Mouse (Mus musculus) hindbrain, embryonic 16.5 days (tissue): Measurements from ENCODE around the gene Supt4a. TPM values are rescaled to one million over a fixed set of nuclear protein-coding genes. Genes with fewer than 3 reads are reported as not detected.

ENCODE experiments used
- ATAC-seq: fragments of 200-750 bp; cut with Nextera tagmentation; 2 replicates; pipeline ENCODE4 v1.8.0; 2017; ENCODE audit warnings: moderate TSS enrichment, moderate library complexity
- H3K27ac ChIP-seq: fragments of 300-500 bp; sonication (generic); 2 replicates; pipeline ENCODE4 v1.5.1; 2014; ENCODE audit warnings: low read depth, mild to moderate bottlenecking, control low read depth, low read length, moderate library complexity
- H3K27me3 ChIP-seq: fragments of 300-500 bp; sonication (generic); replicated peaks from 2 replicates; pipeline ENCODE4 v1.6.1; 2014; ENCODE audit warnings: low read length; ENCODE audit not compliant: control insufficient read depth, insufficient read depth
- H3K36me3 ChIP-seq: fragments of 300-500 bp; sonication (generic); 2 replicates; pipeline ENCODE4 v1.6.1; 2014; ENCODE audit warnings: mild to moderate bottlenecking, low read length, moderate library complexity, mixed read lengths; ENCODE audit not compliant: control insufficient read depth, insufficient read depth
- H3K4me1 ChIP-seq: fragments of 300-500 bp; sonication (generic); 2 replicates; pipeline ENCODE4 v1.6.1; 2014; ENCODE audit warnings: low read depth, low read length; ENCODE audit not compliant: control insufficient read depth, insufficient read depth
- H3K4me2 ChIP-seq: fragments of 300-500 bp; sonication (generic); 2 replicates; pipeline ENCODE4 v1.6.1; 2014; ENCODE audit warnings: mild to moderate bottlenecking, low read length, control low read depth, moderate library complexity
- H3K4me3 ChIP-seq: fragments of 300-500 bp; sonication (generic); 2 replicates; pipeline ENCODE4 v1.5.1; 2014; ENCODE audit warnings: mild to moderate bottlenecking, low read length, control low read depth, moderate library complexity
- H3K9ac ChIP-seq: fragments of 300-500 bp; sonication (generic); 2 replicates; pipeline ENCODE4 v1.6.1; 2014; ENCODE audit warnings: low read depth, mild to moderate bottlenecking, control low read depth, low read length, moderate library complexity
- H3K9me3 ChIP-seq: fragments of 300-500 bp; sonication (generic); 2 replicates; pipeline ENCODE4 v1.6.1; 2014; ENCODE audit warnings: mild to moderate bottlenecking, low read length, moderate library complexity; ENCODE audit not compliant: control insufficient read depth
- WGBS: fragments of 180-500 bp; shearing (Covaris S2); extraction: QIAGEN DNeasy Blood & Tissue Kit; methylation state at CpG from one replicate; pipeline ENCODE4 v1.1.7; 2014; 5-methylcytosine and 5-hydroxymethylcytosine counted together
- polyA plus RNA-seq: library from polyadenylated mRNA; unstranded; fragments of >200 nt; fragmentation: Nextera tagmentation; extraction: Ambion mirVana; gene quantifications from 2 replicates; pipeline ENCODE4 v1.2.1, GENCODE M21; 2015

The Supt4a gene
- polyA plus RNA-seq, 1 experiment from 2014 or later = 121 TPM

GRCm38 (mm10) chr11:87730652-87731310 is 6.6 kb upstream of the Supt4a start:
- ATAC-seq = no peak
- WGBS = 75% methylated on average over 10 of the region's 10 CpGs

DNA sequence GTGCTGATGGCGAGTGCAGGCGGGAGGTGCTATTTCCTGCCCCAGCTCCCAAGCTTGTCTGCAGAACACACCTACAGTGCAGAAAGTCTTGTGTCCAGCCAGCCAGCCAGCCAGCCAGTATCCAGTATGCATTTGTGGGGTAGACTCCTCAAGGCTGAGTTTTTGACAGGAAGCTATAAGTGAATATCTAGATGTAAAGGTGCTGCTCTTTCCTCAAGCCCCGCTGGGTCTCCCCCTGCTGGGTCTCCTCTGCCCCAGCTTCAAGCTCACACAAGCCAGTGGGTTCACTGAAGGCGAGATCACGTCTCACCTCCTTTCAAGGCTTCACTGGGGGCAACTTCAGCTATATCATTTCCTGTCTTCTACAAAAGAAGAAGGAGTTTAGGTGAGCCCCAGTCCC is 3.0 kb upstream of the Supt4a start:
- Histone ChIP-seq H3K36me3 (no peaks in the 10 kb centered on the region), H3K4me2 (peak overlapping the region; percentile 47), H3K9me3 (no peaks in the 10 kb centered on the region), H3K9ac (peak overlapping the region; percentile 41; the same call in 1 of the 2 replicates), H3K4me1 (peaks cover 16% of the 10 kb centered on the region), H3K4me3 (peak overlapping the region; percentile 12; the same call in 1 of the 2 replicates), H3K27me3 (peaks cover 3% of the 10 kb centered on the region; the same call in 1 of the 2 replicates), H3K27ac (no peak overlapping the region)
- 54% methylated on average over 5 of the region's 5 CpGs for WGBS
- ATAC-seq = no peak

More at GRCm38 (mm10) chr11:87730652-87731310, 6.6 kb upstream of the Supt4a start:
- Histone ChIP-seq H3K4me2 (no peak overlapping the region), H3K4me3 (no peak overlapping the region), H3K36me3 (no peaks in the 10 kb centered on the region), H3K4me1 (0 out of 2 replicates have a peak, but pooled peaks cover 2% of the 10 kb centered on the region), H3K27ac (no peak overlapping the region), H3K27me3 (peaks cover 3% of the 10 kb centered on the region; the same call in 1 of the 2 replicates), H3K9me3 (no peaks in the 10 kb centered on the region), H3K9ac (no peak overlapping the region)

GRCm38 (mm10) chr11:87735691-87736090 is 1.7 kb upstream of the Supt4a start:
- Histone ChIP-seq H3K9ac (no peak overlapping the region), H3K4me2 (no peak overlapping the region), H3K36me3 (peaks cover 2% of the 10 kb centered on the region; the same call in 1 of the 2 replicates), H3K27me3 (peaks cover 3% of the 10 kb centered on the region; the same call in 1 of the 2 replicates), H3K27ac (no peak overlapping the region), H3K4me1 (peaks cover 16% of the 10 kb centered on the region), H3K9me3 (no peaks in the 10 kb centered on the region), H3K4me3 (no peak overlapping the region)
- WGBS = 92% methylated on average over 6 of the region's 6 CpGs
- ATAC-seq = no peak

- H3K9me3 ChIP-seq = no peaks in the 10 kb centered on the region
- H3K36me3 ChIP-seq = peaks cover 2% of the 10 kb centered on the region; the same call in 1 of the 2 replicates
- H3K27ac ChIP-seq = peak overlapping the region; percentile 81
- H3K9ac ChIP-seq = peak overlapping the region; percentile 70
- peaks cover 16% of the 10 kb centered on the region for H3K4me1 ChIP-seq
- peaks cover 3% of the 10 kb centered on the region; the same call in 1 of the 2 replicates for H3K27me3 ChIP-seq
- WGBS = 2% methylated on average over 31 of the region's 31 CpGs
- H3K4me2 ChIP-seq = peak overlapping the region; percentile 93
- peak overlapping the region; percentile 74 for H3K4me3 ChIP-seq
- peak; percentile 48 for ATAC-seq
These were observed 661 bp upstream of the Supt4a start for GRCm38 (mm10) chr11:87736647-87737134.

DNA sequence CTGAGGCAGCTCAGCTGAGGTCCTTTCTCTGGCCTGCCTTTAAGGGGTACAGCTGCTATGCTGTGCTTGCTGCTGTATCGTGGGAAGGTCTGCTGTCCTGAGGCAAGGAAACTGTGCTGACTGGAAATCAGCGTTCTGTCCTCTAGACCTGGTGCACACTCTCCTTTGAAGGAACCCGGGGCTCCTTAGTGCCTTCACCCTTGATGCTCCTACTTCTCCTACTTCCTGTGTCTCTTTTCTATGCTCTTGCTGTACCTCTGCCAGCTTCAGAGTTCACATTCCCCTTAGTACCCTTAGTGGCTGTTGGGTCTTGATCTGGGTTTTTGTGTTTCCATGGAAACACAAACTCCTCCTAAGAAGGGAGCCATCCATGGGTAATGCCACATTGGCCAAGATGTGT is 6.3 kb downstream of the Supt4a start:
- H3K9me3 ChIP-seq = no peaks in the 10 kb centered on the region
- H3K9ac ChIP-seq = no peak overlapping the region
- no peaks in the 10 kb centered on the region for H3K4me1 ChIP-seq
- peaks cover 18% of the 10 kb centered on the region for H3K36me3 ChIP-seq
- no peak overlapping the region for H3K27ac ChIP-seq
- 91% methylated on average over 3 of the region's 3 CpGs for WGBS
- no peak overlapping the region for H3K4me2 ChIP-seq
- H3K4me3 ChIP-seq = no peak overlapping the region
- no peaks in the 10 kb centered on the region for H3K27me3 ChIP-seq
- ATAC-seq = no peak

GRCm38 (mm10) chr11:87744964-87745363 is 7.6 kb downstream of the Supt4a start:
- H3K27me3 ChIP-seq = no peaks in the 10 kb centered on the region; the same call in 1 of the 2 replicates
- ATAC-seq = no peak
- H3K4me3 ChIP-seq = no peak overlapping the region
- 81% methylated on average over 4 of the region's 4 CpGs for WGBS
- no peak overlapping the region for H3K4me2 ChIP-seq
- no peaks in the 10 kb centered on the region for H3K9me3 ChIP-seq
- H3K36me3 ChIP-seq = peaks cover 16% of the 10 kb centered on the region
- H3K9ac ChIP-seq = no peak overlapping the region
- no peak overlapping the region for H3K27ac ChIP-seq
- H3K4me1 ChIP-seq = no peaks in the 10 kb centered on the region

- H3K9me3 ChIP-seq = no peaks in the 10 kb centered on the region
- WGBS = 81% methylated on average over 9 of the region's 9 CpGs
- no peak overlapping the region for H3K27ac ChIP-seq
- no peaks in the 10 kb centered on the region; the same call in 1 of the 2 replicates for H3K27me3 ChIP-seq
- no peak overlapping the region for H3K4me2 ChIP-seq
- peaks cover 16% of the 10 kb centered on the region for H3K36me3 ChIP-seq
- H3K4me1 ChIP-seq = no peaks in the 10 kb centered on the region
- no peak overlapping the region for H3K4me3 ChIP-seq
- no peak for ATAC-seq
- H3K9ac ChIP-seq = no peak overlapping the region
These were observed 8.5 kb downstream of the Supt4a start for GRCm38 (mm10) chr11:87745632-87746555.

GRCm38 (mm10) chr11:87747312-87747711 is 10.0 kb downstream of the Supt4a start:
- Histone ChIP-seq H3K4me2 (no peak overlapping the region), H3K27ac (no peak overlapping the region), H3K4me3 (no peak overlapping the region), H3K36me3 (peaks cover 12% of the 10 kb centered on the region), H3K27me3 (no peaks in the 10 kb centered on the region; the same call in 1 of the 2 replicates), H3K9ac (no peak overlapping the region), H3K4me1 (no peaks in the 10 kb centered on the region), H3K9me3 (no peaks in the 10 kb centered on the region)
- no peak for ATAC-seq
- WGBS = 90% methylated on average over 4 of the region's 5 CpGs

DNA sequence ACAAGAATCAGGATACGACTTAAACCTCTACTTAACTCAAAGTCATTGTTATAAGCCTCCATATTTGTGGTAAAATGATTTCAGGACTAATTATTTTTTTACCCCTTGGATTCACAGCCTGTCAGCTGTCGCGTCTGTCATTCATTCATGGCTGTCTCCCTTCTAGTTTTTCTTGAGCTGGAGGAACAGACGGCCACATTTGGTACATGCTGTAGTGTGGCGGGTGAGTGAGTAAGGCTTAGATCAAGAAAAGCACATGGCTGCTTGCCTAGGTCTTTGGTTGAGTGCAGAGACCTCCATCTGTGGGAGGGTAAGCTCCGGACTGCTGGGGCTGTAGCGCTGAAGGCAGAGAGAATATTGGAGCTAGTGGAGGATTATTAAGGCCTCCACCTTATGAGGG is 10.4 kb downstream of the Supt4a start:
- Histone ChIP-seq H3K4me3 (no peak overlapping the region), H3K9me3 (no peaks in the 10 kb centered on the region), H3K4me1 (no peaks in the 10 kb centered on the region), H3K4me2 (no peak overlapping the region), H3K27ac (no peak overlapping the region), H3K27me3 (no peaks in the 10 kb centered on the region; the same call in 1 of the 2 replicates), H3K9ac (no peak overlapping the region), H3K36me3 (peaks cover 12% of the 10 kb centered on the region)
- ATAC-seq = no peak
- WGBS = 93% methylated on average over 7 of the region's 7 CpGs
